Mouse (Mus musculus) gastrocnemius, adult 18-20 months (tissue): Measurements from ENCODE around the gene Yy1. TPM values are rescaled to one million over a fixed set of nuclear protein-coding genes. Genes with fewer than 3 reads are reported as not detected.
A peak's percentile ranks its signal among the peaks of the same experiment; 100 is the strongest.

Experiments used
- DNase-seq: peaks from one replicate; pipeline ENCODE4 v3.0.0; 2021; ENCODE audit warnings: low spot score
- total RNA-seq, 2 experiments: library from RNA; stranded (reverse); gene quantifications; 2 replicates each; pipeline ENCODE4 v1.2.3; 2021

Yy1 gene
- total RNA-seq, 2 experiments from 2014 or later = 30.3 to 39.0 TPM

GRCm38 (mm10) chr12:108766866-108767265, 25.9 kb upstream of the Yy1 start:
- no peak for DNase-seq

GRCm38 (mm10) chr12:108768196-108768854, 24.4 kb upstream of the Yy1 start:
- DNase-seq = peak; percentile 8

GRCm38 (mm10) chr12:108780108-108780877, 12.5 kb upstream of the Yy1 start:
- DNase-seq = no peak

GRCm38 (mm10) chr12:108785161-108785560, 7.6 kb upstream of the Yy1 start:
- DNase-seq = no peak

- no peak for DNase-seq
Observed at GRCm38 (mm10) chr12:108787329-108787728, 5.4 kb upstream of the Yy1 start.

GRCm38 (mm10) chr12:108792152-108792545, 624 bp upstream of the Yy1 start:
- DNase-seq = peak; percentile 79

GRCm38 (mm10) chr12:108793453-108793941, 724 bp downstream of the Yy1 start:
- DNase-seq = peak; percentile 20

- peak; percentile 80 for DNase-seq
Observed at GRCm38 (mm10) chr12:108794078-108794711, 1.4 kb downstream of the Yy1 start.

- peak; percentile 8 for DNase-seq
Observed at GRCm38 (mm10) chr12:108794979-108795537, 2.3 kb downstream of the Yy1 start.

GRCm38 (mm10) chr12:108801613-108802012, 8.8 kb downstream of the Yy1 start:
- no peak for DNase-seq

GRCm38 (mm10) chr12:108804388-108804787, 11.6 kb downstream of the Yy1 start:
- DNase-seq = no peak

GRCm38 (mm10) chr12:108808465-108808864, 15.7 kb downstream of the Yy1 start:
- DNase-seq = no peak

- DNase-seq = no peak
Observed at GRCm38 (mm10) chr12:108809771-108810170, 17.0 kb downstream of the Yy1 start.

GRCm38 (mm10) chr12:108810309-108810708, 17.5 kb downstream of the Yy1 start:
- DNase-seq = no peak

- DNase-seq = peak; percentile 60
Observed at GRCm38 (mm10) chr12:108811133-108811532, 18.4 kb downstream of the Yy1 start.

- DNase-seq = no peak
Observed at GRCm38 (mm10) chr12:108812463-108812862, 19.7 kb downstream of the Yy1 start.

- DNase-seq = no peak
Observed at GRCm38 (mm10) chr12:108814470-108814869, 21.7 kb downstream of the Yy1 start.

- no peak for DNase-seq
Observed at GRCm38 (mm10) chr12:108816569-108816968, 23.8 kb downstream of the Yy1 start.

GRCm38 (mm10) chr12:108820461-108820860, 27.7 kb downstream of the Yy1 start:
- DNase-seq = no peak

- DNase-seq = no peak
Observed at GRCm38 (mm10) chr12:108823036-108823435, 30.3 kb downstream of the Yy1 start.

GRCm38 (mm10) chr12:108824225-108824874, 31.6 kb downstream of the Yy1 start:
- DNase-seq = peak; percentile 37
